Mouse (Mus musculus): Measurements from ENCODE around the gene Oprm1. TPM values are rescaled to one million over a fixed set of nuclear protein-coding genes. Genes with fewer than 3 reads are reported as not detected.

Gene Oprm1
- total RNA-seq, 1 experiment = not detected

DNA sequence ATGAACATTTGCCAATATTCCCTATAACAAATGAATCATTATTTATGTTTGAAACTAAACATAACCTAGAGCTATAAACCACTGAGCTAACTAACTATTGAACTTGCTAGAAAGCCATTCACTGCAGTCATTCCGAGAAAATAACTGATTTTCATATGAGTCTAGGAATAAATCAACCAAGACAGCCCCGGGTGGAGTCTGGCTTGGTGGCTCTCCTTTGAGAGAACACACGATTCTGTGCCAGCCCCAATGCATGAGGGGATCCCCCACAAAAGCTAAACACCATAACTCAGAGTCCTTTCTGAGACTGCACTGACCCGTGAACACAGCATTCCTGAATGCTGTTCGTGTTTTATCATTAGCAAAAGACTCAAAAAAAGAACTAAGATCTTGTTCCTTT lies 302.0 kb downstream of the Oprm1 start:
- in situ Hi-C loops (cut with MboI; ENCODE audit: low sequenced_read_pairs in 2 of 2, unreplicated experiment in 2 of 2) = no loop called here
- Histone ChIP-seq H3K4me3 (ENCODE audit: insufficient read depth in 1 of 2, low read depth in 1 of 2, low read length in 2 of 2, poor library complexity in 1 of 2, severe bottlenecking in 1 of 2) (no peak overlapping the region), H3K36me3 (ENCODE audit: control insufficient read depth, insufficient read depth, low read length, poor library complexity, severe bottlenecking) (no peaks in the 10 kb centered on the region), H3K9ac (ENCODE audit: insufficient read depth, low read depth, low read length, poor library complexity, severe bottlenecking) (no peak overlapping the region), H3K9me3 (ENCODE audit: control insufficient read depth, insufficient read depth, low read depth, low read length) (no peaks in the 10 kb centered on the region), H3K27ac (ENCODE audit: insufficient read depth, low read depth, low read length, poor library complexity, severe bottlenecking) (no peak overlapping the region), H3K4me1 (ENCODE audit: control insufficient read depth in 2 of 2, insufficient read depth in 2 of 2, low read length in 2 of 2, poor library complexity in 1 of 2) (no peaks in the 10 kb centered on the region)
- DNase-seq (ENCODE audit: low read depth, low spot score) = no peak
- TF ChIP-seq CHD2 (IDR thresholded peaks at IDR 0.05; ENCODE audit: low read depth, low read length) (no peak), ZC3H11A (IDR thresholded peaks at IDR 0.05; ENCODE audit: borderline replicate concordance, low read depth, low read length) (no peak), HCFC1 (IDR thresholded peaks at IDR 0.05; ENCODE audit: borderline replicate concordance, insufficient read depth, low read length) (no peak), MAFK (IDR thresholded peaks at IDR 0.05; ENCODE audit: insufficient read depth, low read depth, low read length) (no peak), ZNF384 (IDR thresholded peaks at IDR 0.05; ENCODE audit: low read depth, low read length) (no peak)

DNA sequence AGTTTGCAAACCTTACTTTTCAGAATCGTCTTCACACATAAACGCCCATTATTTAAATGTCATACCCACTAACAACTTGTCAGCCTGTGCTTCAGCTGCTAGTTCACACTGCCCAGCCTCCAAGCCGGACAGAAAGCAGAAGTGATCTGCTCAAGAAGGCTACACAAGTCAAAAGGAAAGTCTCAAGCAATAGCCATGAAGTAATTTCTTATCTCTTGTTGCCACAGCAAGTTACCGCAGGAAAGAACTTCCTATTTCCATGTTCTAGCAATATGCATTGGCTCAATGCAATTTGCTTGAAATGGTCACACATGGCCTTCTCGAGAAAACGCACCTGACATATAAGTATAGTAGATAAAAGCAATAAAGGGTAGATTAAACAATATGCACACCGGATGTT lies 304.7 kb downstream of the Oprm1 start:
- Histone ChIP-seq H3K9me3 (ENCODE audit: control insufficient read depth, insufficient read depth, low read depth, low read length) (no peaks in the 10 kb centered on the region), H3K36me3 (ENCODE audit: control insufficient read depth, insufficient read depth, low read length, poor library complexity, severe bottlenecking) (no peaks in the 10 kb centered on the region), H3K4me3 (ENCODE audit: insufficient read depth in 1 of 2, low read depth in 1 of 2, low read length in 2 of 2, poor library complexity in 1 of 2, severe bottlenecking in 1 of 2) (no peak overlapping the region), H3K9ac (ENCODE audit: insufficient read depth, low read depth, low read length, poor library complexity, severe bottlenecking) (no peak overlapping the region), H3K27ac (ENCODE audit: insufficient read depth, low read depth, low read length, poor library complexity, severe bottlenecking) (no peak overlapping the region), H3K4me1 (ENCODE audit: control insufficient read depth in 2 of 2, insufficient read depth in 2 of 2, low read length in 2 of 2, poor library complexity in 1 of 2) (no peaks in the 10 kb centered on the region)
- in situ Hi-C loops (cut with MboI; ENCODE audit: low sequenced_read_pairs in 2 of 2, unreplicated experiment in 2 of 2) = no loop called here
- DNase-seq (ENCODE audit: low read depth, low spot score) = no peak
- TF ChIP-seq HCFC1 (IDR thresholded peaks at IDR 0.05; ENCODE audit: borderline replicate concordance, insufficient read depth, low read length) (no peak), ZNF384 (IDR thresholded peaks at IDR 0.05; ENCODE audit: low read depth, low read length) (no peak), CHD2 (IDR thresholded peaks at IDR 0.05; ENCODE audit: low read depth, low read length) (no peak), MAFK (IDR thresholded peaks at IDR 0.05; ENCODE audit: insufficient read depth, low read depth, low read length) (no peak), ZC3H11A (IDR thresholded peaks at IDR 0.05; ENCODE audit: borderline replicate concordance, low read depth, low read length) (no peak)

DNA sequence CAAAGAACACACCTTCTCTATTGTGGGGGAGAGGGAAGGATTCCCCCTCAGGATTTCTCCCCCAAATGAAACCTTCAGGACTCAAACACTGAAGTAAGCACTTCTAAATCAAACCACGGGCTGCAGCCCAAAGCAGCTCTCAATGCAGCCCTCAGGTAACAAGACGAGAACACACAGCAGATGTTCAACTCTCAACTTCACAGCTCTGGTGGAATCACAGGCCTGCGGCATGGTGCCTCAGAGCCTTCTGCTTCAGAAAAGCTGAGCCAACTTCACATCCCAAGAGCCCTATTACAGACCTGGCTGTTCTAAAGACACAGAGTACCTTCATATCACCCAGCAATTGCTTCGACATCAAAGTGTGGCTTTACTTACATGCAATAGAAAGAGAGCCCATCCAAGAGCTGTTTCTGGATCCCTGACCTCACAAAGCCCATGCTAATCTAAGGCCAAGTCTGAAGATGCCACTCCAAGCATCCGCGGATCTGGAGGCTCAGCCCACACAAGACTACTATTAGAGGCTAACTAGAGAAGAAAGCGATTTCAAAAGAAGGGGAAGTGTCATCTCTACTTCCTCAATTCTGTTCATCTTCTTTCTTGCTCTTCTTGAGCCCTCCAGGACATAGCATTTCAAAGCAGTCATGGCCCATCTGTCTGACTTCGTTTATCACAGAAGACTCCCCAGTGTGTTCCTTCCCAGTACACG lies 305.6 kb downstream of the Oprm1 start:
- no peaks in the 10 kb centered on the region for H3K4me1 ChIP-seq (ENCODE audit: control insufficient read depth in 2 of 2, insufficient read depth in 2 of 2, low read length in 2 of 2, poor library complexity in 1 of 2)
- no peaks in the 10 kb centered on the region for H3K9me3 ChIP-seq (ENCODE audit: control insufficient read depth, insufficient read depth, low read depth, low read length)
- in situ Hi-C loops (cut with MboI; ENCODE audit: low sequenced_read_pairs in 2 of 2, unreplicated experiment in 2 of 2) = no loop called here
- H3K36me3 ChIP-seq (ENCODE audit: control insufficient read depth, insufficient read depth, low read length, poor library complexity, severe bottlenecking) = no peaks in the 10 kb centered on the region
- DNase-seq (ENCODE audit: low read depth, low spot score) = no peak
- no peak overlapping the region for H3K9ac ChIP-seq (ENCODE audit: insufficient read depth, low read depth, low read length, poor library complexity, severe bottlenecking)
- TF ChIP-seq HCFC1 (IDR thresholded peaks at IDR 0.05; ENCODE audit: borderline replicate concordance, insufficient read depth, low read length) = no peak
- TF ChIP-seq CHD2 (IDR thresholded peaks at IDR 0.05; ENCODE audit: low read depth, low read length) = no peak
- TF ChIP-seq MAFK (IDR thresholded peaks at IDR 0.05; ENCODE audit: insufficient read depth, low read depth, low read length) = no peak
- no peak for TF ChIP-seq ZNF384 (IDR thresholded peaks at IDR 0.05; ENCODE audit: low read depth, low read length)
- TF ChIP-seq ZC3H11A (IDR thresholded peaks at IDR 0.05; ENCODE audit: borderline replicate concordance, low read depth, low read length) = no peak
- H3K4me3 ChIP-seq (ENCODE audit: insufficient read depth in 1 of 2, low read depth in 1 of 2, low read length in 2 of 2, poor library complexity in 1 of 2, severe bottlenecking in 1 of 2) = no peak overlapping the region
- H3K27ac ChIP-seq (ENCODE audit: insufficient read depth, low read depth, low read length, poor library complexity, severe bottlenecking) = no peak overlapping the region

DNA sequence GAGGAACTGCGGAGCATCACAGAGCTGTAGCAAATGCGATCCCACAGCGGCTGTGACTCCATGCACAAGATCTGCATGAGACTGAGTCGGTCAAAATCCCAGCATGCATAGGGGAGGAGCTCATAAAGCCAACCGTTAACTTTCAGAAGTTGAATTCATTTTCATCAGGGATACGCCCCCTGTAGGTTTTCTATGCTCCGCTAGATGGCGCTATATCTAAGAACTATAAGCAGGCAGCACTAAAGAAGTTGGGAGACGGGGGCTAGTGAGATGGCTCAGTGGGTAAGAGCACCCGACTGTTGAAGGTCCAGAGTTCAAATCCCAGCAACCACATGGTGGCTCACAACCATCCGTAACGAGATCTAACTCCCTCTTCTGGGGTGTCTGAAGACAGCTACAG lies 310.3 kb downstream of the Oprm1 start:
- H3K4me1 ChIP-seq (ENCODE audit: control insufficient read depth in 2 of 2, insufficient read depth in 2 of 2, low read length in 2 of 2, poor library complexity in 1 of 2) = no peaks in the 10 kb centered on the region
- in situ Hi-C loops (cut with MboI; ENCODE audit: low sequenced_read_pairs in 2 of 2, unreplicated experiment in 2 of 2) = no loop called here
- H3K9ac ChIP-seq (ENCODE audit: insufficient read depth, low read depth, low read length, poor library complexity, severe bottlenecking) = no peak overlapping the region
- H3K27ac ChIP-seq (ENCODE audit: insufficient read depth, low read depth, low read length, poor library complexity, severe bottlenecking) = no peak overlapping the region
- no peaks in the 10 kb centered on the region for H3K36me3 ChIP-seq (ENCODE audit: control insufficient read depth, insufficient read depth, low read length, poor library complexity, severe bottlenecking)
- TF ChIP-seq ZNF384 (IDR thresholded peaks at IDR 0.05; ENCODE audit: low read depth, low read length) (no peak), CHD2 (IDR thresholded peaks at IDR 0.05; ENCODE audit: low read depth, low read length) (no peak), MAFK (IDR thresholded peaks at IDR 0.05; ENCODE audit: insufficient read depth, low read depth, low read length) (no peak), ZC3H11A (IDR thresholded peaks at IDR 0.05; ENCODE audit: borderline replicate concordance, low read depth, low read length) (no peak), HCFC1 (IDR thresholded peaks at IDR 0.05; ENCODE audit: borderline replicate concordance, insufficient read depth, low read length) (no peak)
- peak; percentile 30 for DNase-seq (ENCODE audit: low read depth, low spot score)
- H3K4me3 ChIP-seq (ENCODE audit: insufficient read depth in 1 of 2, low read depth in 1 of 2, low read length in 2 of 2, poor library complexity in 1 of 2, severe bottlenecking in 1 of 2) = no peak overlapping the region
- H3K9me3 ChIP-seq (ENCODE audit: control insufficient read depth, insufficient read depth, low read depth, low read length) = no peaks in the 10 kb centered on the region

Measured in ES-E14 (cell line).